Mouse (Mus musculus) right cerebral cortex, postnatal 10 days (tissue): ENCODE results near the gene Lipo4.
"Not testable (repeated sequence)": the region's sequence is repeated elsewhere in the genome, so short reads cannot be mapped to it uniquely, and the experiment has no call there.

ENCODE experiments used
- DNase-seq, 2 experiments: peaks; one replicate each; pipeline ENCODE4 v3.0.0; 2021; ENCODE audit warnings: low spot score in 2 of 2

Lipo4 gene

DNA sequence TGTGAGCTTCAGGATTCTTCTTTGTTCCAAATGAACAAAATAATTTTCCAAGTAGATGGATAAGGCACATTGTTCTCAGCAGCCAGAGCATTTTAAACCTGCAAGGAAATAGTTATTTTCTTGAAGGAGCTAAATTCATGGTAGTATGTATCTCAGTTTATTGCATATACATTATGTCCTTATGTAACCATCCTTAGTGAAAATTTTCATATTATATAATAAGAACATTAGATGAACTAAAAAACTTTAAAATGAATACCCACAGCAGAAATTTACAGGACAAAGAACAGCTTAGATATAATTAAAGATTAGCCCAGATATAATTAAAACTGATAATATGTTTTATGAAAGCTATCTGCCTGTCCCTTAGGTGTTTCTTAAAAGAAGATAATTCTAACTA is at the start of gene Lipo4:
TSS of gene Lipo4 (minus strand) at position 101 of the 400 bp plus-strand sequence.
- DNase-seq = no peak

DNA sequence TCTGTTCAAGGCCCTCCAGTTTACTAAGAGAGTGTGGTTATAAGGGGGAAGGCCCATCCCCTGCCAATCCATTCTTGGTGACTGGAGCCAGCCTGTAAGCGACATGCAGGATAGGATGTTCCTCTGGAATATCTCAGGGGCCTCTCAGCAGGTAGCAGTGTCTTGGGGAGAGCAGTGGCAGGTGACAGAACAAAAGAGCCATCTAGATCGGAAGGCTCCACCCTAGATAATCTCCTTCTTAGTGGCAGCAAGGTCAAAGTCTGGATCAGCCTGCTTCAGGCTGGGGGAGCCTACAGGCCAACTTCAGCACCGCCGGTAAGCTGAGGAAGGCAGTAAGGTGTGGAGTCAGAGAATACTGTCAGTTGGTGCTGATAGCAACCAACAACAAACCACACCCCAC is 61.2 kb downstream of the Lipo4 start:
- DNase-seq = not testable (repeated sequence)

DNA sequence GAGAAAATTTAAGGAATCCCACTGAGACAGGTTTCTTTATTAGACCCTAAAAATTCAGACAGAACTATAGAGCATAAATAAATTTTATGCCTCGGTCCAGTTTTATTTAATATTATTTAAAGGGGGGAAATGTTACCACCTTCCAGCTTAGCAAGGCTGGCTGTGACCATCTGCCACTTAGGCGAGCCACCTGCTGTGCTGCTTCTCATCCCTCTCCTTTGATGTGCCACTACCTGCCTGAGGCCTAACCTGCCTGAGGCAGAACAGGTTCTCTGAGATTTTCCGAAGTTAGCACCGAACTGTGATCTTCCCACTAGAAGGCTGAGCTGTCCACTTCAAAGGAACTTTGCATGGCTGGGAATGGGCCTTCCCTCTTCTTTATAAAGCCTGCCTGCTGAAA is 63.9 kb downstream of the Lipo4 start:
- no peak for DNase-seq
